8 mouse cellular contexts compared by ENCODE assay signal in genomic region chr4:154877864-154878548, GRCm38 (mm10). TPM values are rescaled to one million over a fixed set of nuclear protein-coding genes. Genes with fewer than 3 reads are reported as not detected.
DNase-seq lines count a peak whose midpoint lies in the region; ATAC-seq lines count a peak whose summit lies in the region.

No protein-coding gene starts in this region.

- peak; percentile 92 for DNase-seq in Muller cell, postnatal 12 days (ENCODE audit: inconsistent ontology term)
- DNase-seq in cerebellum, adult 9-11 months: peak; percentile 90
- peak; percentile 72 to 97 for DNase-seq in frontal cortex, adult 2 months (ENCODE audit: extremely low spot score in 1 of 2, low spot score in 1 of 2)
- peak; percentile 99 for DNase-seq in hindbrain, embryonic 11.5 days (ENCODE audit: low spot score)
- DNase-seq in layer of hippocampus, postnatal 10 days (ENCODE audit: low spot score in 2 of 2): peak; percentile 97
- peak; percentile 97 for DNase-seq in lung, postnatal 14 days
- peak; percentile 96 for DNase-seq in retina, adult 2 months (ENCODE audit: low read depth, low spot score)
- peak; percentile 89 to 91 for DNase-seq in thymus, postnatal 36 days

- 12% methylated on average over 17 of the region's 18 CpGs for WGBS in hindbrain, embryonic 11.5 days

- H3K9ac ChIP-seq in hindbrain, embryonic 11.5 days (ENCODE audit: low read depth, low read length): peak overlapping the region; percentile 32; the same call in 1 of the 2 replicates

- no peaks in the 10 kb centered on the region for H3K9me3 ChIP-seq in hindbrain, embryonic 11.5 days (ENCODE audit: control insufficient read depth, low read length)

- H3K4me2 ChIP-seq in hindbrain, embryonic 11.5 days (replicated peaks; ENCODE audit: low read depth, low read length): peak overlapping the region; percentile 43

- no peaks in the 10 kb centered on the region for H3K4me1 ChIP-seq in hindbrain, embryonic 11.5 days (replicated peaks; ENCODE audit: control insufficient read depth, insufficient read depth, low read length)

- no peaks in the 10 kb centered on the region for H3K36me3 ChIP-seq in hindbrain, embryonic 11.5 days (ENCODE audit: control insufficient read depth, insufficient read depth, low read length)

- peak overlapping the region; percentile 17 for H3K4me3 ChIP-seq in hindbrain, embryonic 11.5 days (ENCODE audit: low read depth, low read length)

- H3K27ac ChIP-seq in hindbrain, embryonic 11.5 days (ENCODE audit: low read depth, low read length): no peak overlapping the region

- ATAC-seq in hindbrain, embryonic 11.5 days (ENCODE audit: low FRiP score): peak; percentile 94

- H3K27me3 ChIP-seq in hindbrain, embryonic 11.5 days (ENCODE audit: control insufficient read depth, insufficient read depth, low read length): no peaks in the 10 kb centered on the region

RNA-seq across cellular contexts. Expression of gene Mmel1, which starts 8.6 kb away (rescaled TPM):
- polyA plus RNA-seq in frontal cortex, adult 2 months (2012; rRNA removed): 0.38 and 0.52 TPM in 2 replicates
- polyA plus RNA-seq in hindbrain, embryonic 11.5 days (2014; fragmentation: Nextera tagmentation; extraction: Ambion mirVana): 0.48 and 0.56 TPM in 2 replicates
- total RNA-seq in layer of hippocampus, postnatal 10 days (2021): under 1 TPM; 0.22 to 0.23 TPM

RNA-seq across cellular contexts. Expression of gene Fam213b, which starts 20.9 kb away (rescaled TPM):
- polyA plus RNA-seq in frontal cortex, adult 2 months (2012; rRNA removed): 121 and 126 TPM in 2 replicates
- 39.8 and 41.4 TPM in 2 replicates for polyA plus RNA-seq in hindbrain, embryonic 11.5 days (2014; fragmentation: Nextera tagmentation; extraction: Ambion mirVana)
- total RNA-seq in layer of hippocampus, postnatal 10 days (2021): 10 to 100 TPM; 36.2 to 39.0 TPM

RNA-seq across cellular contexts. Expression of gene Ttc34, which starts 40.7 kb away (rescaled TPM):
- polyA plus RNA-seq in frontal cortex, adult 2 months (2012; rRNA removed): 2.1 and 2.3 TPM in 2 replicates
- polyA plus RNA-seq in hindbrain, embryonic 11.5 days (2014; fragmentation: Nextera tagmentation; extraction: Ambion mirVana): 0.09 and 0.32 TPM in 2 replicates
- total RNA-seq in layer of hippocampus, postnatal 10 days (2021): 1 to 10 TPM; 3.7 to 4.9 TPM

RNA-seq across cellular contexts. Expression of gene Tnfrsf14, which starts 50.4 kb away (rescaled TPM):
- 1.7 and 1.9 TPM in 2 replicates for polyA plus RNA-seq in frontal cortex, adult 2 months (2012; rRNA removed)
- polyA plus RNA-seq in hindbrain, embryonic 11.5 days (2014; fragmentation: Nextera tagmentation; extraction: Ambion mirVana): 1.0 and 1.1 TPM in 2 replicates
- total RNA-seq in layer of hippocampus, postnatal 10 days (2021): 1 to 10 TPM; 1.0 to 1.7 TPM
